In the genomic region with DNA sequence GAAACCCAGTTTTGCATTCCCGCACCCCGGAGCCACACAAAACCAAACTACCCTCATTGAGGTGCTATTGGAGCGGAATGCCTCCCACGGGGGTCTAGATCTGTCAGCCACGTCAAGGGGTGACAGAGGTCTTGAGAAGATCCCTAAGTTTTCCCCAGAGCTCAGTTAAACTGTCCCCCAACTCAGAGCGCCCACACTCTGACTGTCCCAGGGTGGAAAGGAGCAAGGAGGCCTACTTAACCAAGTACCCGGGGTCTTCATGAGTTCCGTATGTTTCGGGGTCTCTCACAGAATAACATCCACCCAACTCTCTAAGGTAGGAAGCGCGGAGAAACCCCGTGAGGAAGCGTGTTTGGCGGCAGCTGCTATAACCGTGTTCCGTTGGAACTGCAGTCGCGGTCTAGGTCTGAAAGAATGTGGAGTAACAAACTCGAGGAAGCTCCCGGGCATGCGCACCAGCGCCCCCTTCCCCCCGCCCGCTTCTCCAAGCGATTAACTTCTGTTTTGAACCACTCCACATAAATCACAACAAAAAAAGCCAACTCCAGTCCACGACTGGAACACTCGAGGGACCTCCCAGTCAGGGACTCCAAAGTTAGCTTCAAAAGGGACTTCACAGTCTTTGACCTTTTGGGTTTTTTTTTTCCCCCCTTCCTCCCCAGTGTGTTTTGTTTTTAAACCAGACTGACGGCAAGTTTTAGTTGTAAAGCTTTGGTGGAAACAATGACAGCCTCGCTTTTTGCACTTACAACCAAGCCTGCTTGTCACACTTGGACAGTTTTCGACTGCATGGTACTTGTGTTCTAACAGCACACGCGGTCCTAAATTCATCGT, we compare ENCODE assay signal across 8 mouse cellular contexts. TPM values are rescaled to one million over a fixed set of nuclear protein-coding genes. Genes with fewer than 3 reads are reported as not detected.
DNase-seq lines count a peak whose midpoint lies in the region; ATAC-seq and TF ChIP-seq lines count a peak whose summit lies in the region.

No protein-coding gene starts in this region.

- H3K4me3 ChIP-seq in heart, embryonic 14.5 days (ENCODE audit: control insufficient read depth in 1 of 2, insufficient read depth in 1 of 2, low read depth in 1 of 2, low read length in 2 of 2), result peak overlapping the region; percentile 62 to 91
- H3K4me3 ChIP-seq in kidney, postnatal 0 days (replicated peaks; ENCODE audit: low read depth, low read length), result peak overlapping the region; percentile 89
- H3K4me3 ChIP-seq in lung, embryonic 15.5 days, result peak overlapping the region; percentile 75
- peak overlapping the region; percentile 56 for H3K4me3 ChIP-seq in neural tube, embryonic 15.5 days (replicated peaks)

- H3K9ac ChIP-seq in heart, embryonic 14.5 days (ENCODE audit: low read length), result peak overlapping the region; percentile 91
- H3K9ac ChIP-seq in kidney, postnatal 0 days (ENCODE audit: low read depth, low read length), result peak overlapping the region; percentile 88
- peak overlapping the region; percentile 69 for H3K9ac ChIP-seq in lung, embryonic 15.5 days
- peak overlapping the region; percentile 51 for H3K9ac ChIP-seq in neural tube, embryonic 15.5 days (replicated peaks)

- peaks cover 12% of the 10 kb centered on the region for H3K36me3 ChIP-seq in heart, embryonic 14.5 days (ENCODE audit: control insufficient read depth, insufficient read depth, low read length)
- H3K36me3 ChIP-seq in kidney, postnatal 0 days (ENCODE audit: insufficient read depth, low read length), result peaks cover 11% of the 10 kb centered on the region; the same call in 1 of the 2 replicates
- H3K36me3 ChIP-seq in lung, embryonic 15.5 days, result peaks cover 8% of the 10 kb centered on the region
- H3K36me3 ChIP-seq in neural tube, embryonic 15.5 days, result no peaks in the 10 kb centered on the region

- DNase-seq in A20 (ENCODE audit: low read depth, low spot score), result peak; percentile 92
- peak; percentile 97 for DNase-seq in kidney, postnatal 0 days (ENCODE audit: low spot score)
- peak; percentile 89 for DNase-seq in thymus, postnatal 25 days

- H3K9me3 ChIP-seq in heart, embryonic 14.5 days (ENCODE audit: control insufficient read depth, low read length), result no peaks in the 10 kb centered on the region
- H3K9me3 ChIP-seq in kidney, postnatal 0 days (replicated peaks; ENCODE audit: low read length), result no peaks in the 10 kb centered on the region
- no peaks in the 10 kb centered on the region for H3K9me3 ChIP-seq in lung, embryonic 15.5 days
- no peaks in the 10 kb centered on the region for H3K9me3 ChIP-seq in neural tube, embryonic 15.5 days (replicated peaks)

- peak; percentile 7 for ATAC-seq in activated CD4-positive, CD25-positive, alpha-beta regulatory T cell, adult 4 months
- peak; percentile 43; the same call in 1 of the 2 replicates for ATAC-seq in erythroblast, adult 5-6 weeks (replicated peaks; ENCODE audit: low FRiP score, poor library complexity, severe bottlenecking)
- ATAC-seq in heart, embryonic 14.5 days (ENCODE audit: insufficient number of reproducible peaks, insufficient read depth, low FRiP score, low read depth), result no peak
- no peak for ATAC-seq in kidney, postnatal 0 days (replicated peaks; ENCODE audit: low FRiP score, low read depth)
- ATAC-seq in lung, embryonic 15.5 days (ENCODE audit: borderline replicate concordance, extremely low read depth, low FRiP score, low TSS enrichment), result no peak
- ATAC-seq in neural tube, embryonic 15.5 days (ENCODE audit: low FRiP score), result no peak

- 1% methylated on average over 33 of the region's 33 CpGs for WGBS in heart, embryonic 14.5 days
- WGBS in kidney, postnatal 0 days, result under 1% methylated on average over 33 of the region's 33 CpGs
- under 1% methylated on average over 33 of the region's 33 CpGs for WGBS in lung, embryonic 15.5 days
- under 1% methylated on average over 33 of the region's 33 CpGs for WGBS in neural tube, embryonic 15.5 days

- H3K4me2 ChIP-seq in heart, embryonic 14.5 days (ENCODE audit: low read length), result peak overlapping the region; percentile 98
- peak overlapping the region; percentile 81 for H3K4me2 ChIP-seq in kidney, postnatal 0 days (ENCODE audit: low read length)
- peak overlapping the region; percentile 94 for H3K4me2 ChIP-seq in lung, embryonic 15.5 days
- H3K4me2 ChIP-seq in neural tube, embryonic 15.5 days, result peak overlapping the region; percentile 98

- TF ChIP-seq CTCF in kidney, postnatal 0 days (IDR thresholded peaks at IDR 0.05; ENCODE audit: low read depth), result peak; percentile 50

- no peaks in the 10 kb centered on the region for H3K27me3 ChIP-seq in heart, embryonic 14.5 days (ENCODE audit: control insufficient read depth, insufficient read depth, low read length)
- H3K27me3 ChIP-seq in kidney, postnatal 0 days (ENCODE audit: insufficient read depth, low read length), result no peaks in the 10 kb centered on the region
- H3K27me3 ChIP-seq in lung, embryonic 15.5 days, result no peaks in the 10 kb centered on the region
- H3K27me3 ChIP-seq in neural tube, embryonic 15.5 days (replicated peaks), result peaks cover 21% of the 10 kb centered on the region

- peak overlapping the region; percentile 93 to 95 for H3K27ac ChIP-seq in heart, embryonic 14.5 days (replicated peaks in 1 of 2; ENCODE audit: control insufficient read depth in 1 of 2, insufficient read depth in 1 of 2, low read depth in 2 of 2, low read length in 2 of 2)
- H3K27ac ChIP-seq in kidney, postnatal 0 days, result peak overlapping the region; percentile 99
- peak overlapping the region; percentile 99 for H3K27ac ChIP-seq in lung, embryonic 15.5 days
- peak overlapping the region; percentile 89 for H3K27ac ChIP-seq in neural tube, embryonic 15.5 days (replicated peaks)

- peaks cover 11 to 28% of the 10 kb centered on the region in 2 experiments for H3K4me1 ChIP-seq in heart, embryonic 14.5 days (ENCODE audit: control insufficient read depth in 2 of 2, insufficient read depth in 2 of 2, low read length in 2 of 2)
- peaks cover 20% of the 10 kb centered on the region for H3K4me1 ChIP-seq in kidney, postnatal 0 days (replicated peaks; ENCODE audit: insufficient read depth, low read length)
- H3K4me1 ChIP-seq in lung, embryonic 15.5 days, result peaks cover 40% of the 10 kb centered on the region
- peaks cover 63% of the 10 kb centered on the region for H3K4me1 ChIP-seq in neural tube, embryonic 15.5 days

RNA-seq across cellular contexts. Expression of gene Tgif1, which starts 3.7 kb away (rescaled TPM):
- polyA plus RNA-seq in activated CD4-positive, CD25-positive, alpha-beta regulatory T cell, adult 4 months (2017; shearing (Covaris generic)), result 10 to 100 TPM; 38.4 to 58.2 TPM
- total RNA-seq in erythroblast, adult 5-6 weeks (2015; ENCODE audit: low replicate concordance), result 4.2 and 7.5 TPM in 2 replicates
- total RNA-seq in erythroblast, adult 5-6 weeks (2017; ENCODE audit: low replicate concordance), result 2.0 and 4.3 TPM in 2 replicates
- 17.3 and 17.7 TPM in 2 replicates for polyA plus RNA-seq in heart, embryonic 14.5 days (2014; fragmentation: Nextera tagmentation; extraction: Ambion mirVana)
- polyA plus RNA-seq in kidney, postnatal 0 days (2015; fragmentation: Nextera tagmentation; extraction: Ambion mirVana), result 74.9 and 78.9 TPM in 2 replicates
- 63.6 and 72.3 TPM in 2 replicates for polyA plus RNA-seq in lung, embryonic 15.5 days (2015; fragmentation: Nextera tagmentation; extraction: Ambion mirVana)
- polyA plus RNA-seq in neural tube, embryonic 15.5 days (2015; fragmentation: Nextera tagmentation; extraction: Ambion mirVana), result 11.3 and 24.6 TPM in 2 replicates

Comparison
In these comparisons a context has a peak if more than half of its experiments do, and no peak if none do; other contexts are left out.
1. ATAC-seq: peak in activated CD4-positive, CD25-positive, alpha-beta regulatory T cell, adult 4 months (single experiment) and erythroblast, adult 5-6 weeks (single experiment); none in heart, embryonic 14.5 days (single experiment), kidney, postnatal 0 days (single experiment), lung, embryonic 15.5 days (single experiment) and neural tube, embryonic 15.5 days (single experiment).
2. Peak in every context shown above with its lines, with median percentiles within 50 percentile points of each other: DNase-seq, H3K27ac ChIP-seq, H3K4me2 ChIP-seq, H3K4me3 ChIP-seq and H3K9ac ChIP-seq.